Mouse (Mus musculus): ENCODE data around the gene Poc1b. TPM values are rescaled to one million over a fixed set of nuclear protein-coding genes. Genes with fewer than 3 reads are reported as not detected.
A peak's percentile ranks its signal among the peaks of the same experiment; 100 is the strongest.

The Poc1b gene
- total RNA-seq (2014; fragmentation: Nextera tagmentation) (25.5 and 26.6 TPM in 2 replicates), total RNA-seq (2017) (5.1 and 7.2 TPM in 2 replicates)

GRCm38 (mm10) chr10:99106703-99107631 lies at the start of gene Poc1b:
Gene Poc1b, plus strand, starts transcription at chr10:99107036.
- ATAC-seq (replicated peaks; ENCODE audit: low FRiP score, low TSS enrichment, poor library complexity, severe bottlenecking) = peak; percentile 65

- ATAC-seq (replicated peaks; ENCODE audit: low FRiP score, low TSS enrichment, poor library complexity, severe bottlenecking) = no peak
These were observed 46.2 kb upstream of the Poc1b start for GRCm38 (mm10) chr10:99060588-99060987.

GRCm38 (mm10) chr10:99061418-99061817 lies 45.4 kb upstream of the Poc1b start:
- peak; percentile 41; the same call in 1 of the 2 replicates for ATAC-seq (replicated peaks; ENCODE audit: low FRiP score, low TSS enrichment, poor library complexity, severe bottlenecking)

GRCm38 (mm10) chr10:99062546-99062945 lies 44.3 kb upstream of the Poc1b start:
- ATAC-seq (replicated peaks; ENCODE audit: low FRiP score, low TSS enrichment, poor library complexity, severe bottlenecking) = no peak

- no peak for ATAC-seq (replicated peaks; ENCODE audit: low FRiP score, low TSS enrichment, poor library complexity, severe bottlenecking)
These were observed 30.5 kb upstream of the Poc1b start for GRCm38 (mm10) chr10:99076113-99076895.

GRCm38 (mm10) chr10:99078621-99079020 lies 28.2 kb upstream of the Poc1b start:
- no peak for ATAC-seq (replicated peaks; ENCODE audit: low FRiP score, low TSS enrichment, poor library complexity, severe bottlenecking)

DNA sequence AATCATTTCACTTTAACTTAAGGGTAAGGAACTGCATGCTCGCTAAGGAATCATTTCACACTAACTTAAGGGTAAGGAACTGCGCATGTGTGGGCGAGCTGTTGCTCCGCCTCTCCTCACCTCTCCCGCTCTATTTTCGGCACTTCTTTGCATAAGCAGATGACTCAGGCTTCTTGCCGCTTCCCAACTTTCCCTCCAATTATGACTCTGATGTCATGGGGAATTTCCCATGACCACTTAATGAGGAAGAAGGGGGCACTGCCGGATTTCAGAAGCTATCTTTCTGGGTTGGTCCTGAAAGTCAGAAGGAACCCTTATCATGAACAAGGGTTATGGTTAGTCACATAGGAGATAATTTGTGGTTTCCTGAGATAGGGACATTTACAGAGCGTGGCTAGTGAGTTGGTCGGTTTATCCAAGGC lies 25.3 kb upstream of the Poc1b start:
- peak; percentile 45; the same call in 1 of the 2 replicates for ATAC-seq (replicated peaks; ENCODE audit: low FRiP score, low TSS enrichment, poor library complexity, severe bottlenecking)

GRCm38 (mm10) chr10:99083431-99084003 lies 23.3 kb upstream of the Poc1b start:
- no peak for ATAC-seq (replicated peaks; ENCODE audit: low FRiP score, low TSS enrichment, poor library complexity, severe bottlenecking)

DNA sequence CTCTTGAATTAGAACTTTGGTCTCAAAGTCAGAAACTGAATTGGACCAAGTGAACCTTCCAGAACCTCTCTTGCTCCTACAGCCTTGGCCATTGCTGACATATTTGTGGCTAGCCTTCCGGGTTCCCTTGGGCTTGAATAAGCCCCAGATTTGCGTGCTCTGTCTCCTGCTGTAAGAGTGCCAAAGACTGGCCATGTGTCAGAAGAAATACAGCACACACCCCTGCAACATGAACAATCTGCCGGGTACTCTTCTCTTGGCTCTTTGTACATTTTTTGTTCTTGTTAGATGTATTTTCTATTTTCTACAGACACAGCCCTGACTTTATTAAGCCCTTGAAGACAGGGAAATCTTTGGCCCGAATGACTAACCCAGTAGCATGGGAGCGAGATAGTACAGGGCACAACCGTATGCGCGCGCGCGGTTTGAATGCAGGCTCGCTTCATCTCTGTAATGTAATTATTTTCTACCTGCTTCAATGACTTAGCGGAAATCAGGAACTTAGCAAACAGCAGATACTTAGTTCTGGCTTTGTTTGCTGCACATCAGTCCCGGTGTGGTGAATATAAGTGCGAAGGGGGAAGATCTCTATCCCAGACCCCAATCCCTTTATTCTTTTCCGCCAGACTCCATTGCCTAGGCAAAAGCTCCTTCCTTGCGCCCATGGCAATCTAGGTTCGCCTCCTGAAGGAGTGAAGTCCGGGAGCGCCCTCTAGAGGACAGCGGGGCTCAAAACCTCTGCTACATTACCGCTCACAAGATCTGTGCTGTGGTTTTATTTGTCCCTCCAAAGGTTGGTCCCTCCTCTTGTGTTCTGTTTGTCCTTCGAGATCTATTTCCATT lies 22.2 kb upstream of the Poc1b start:
- ATAC-seq (replicated peaks; ENCODE audit: low FRiP score, low TSS enrichment, poor library complexity, severe bottlenecking) = peak; percentile 92

DNA sequence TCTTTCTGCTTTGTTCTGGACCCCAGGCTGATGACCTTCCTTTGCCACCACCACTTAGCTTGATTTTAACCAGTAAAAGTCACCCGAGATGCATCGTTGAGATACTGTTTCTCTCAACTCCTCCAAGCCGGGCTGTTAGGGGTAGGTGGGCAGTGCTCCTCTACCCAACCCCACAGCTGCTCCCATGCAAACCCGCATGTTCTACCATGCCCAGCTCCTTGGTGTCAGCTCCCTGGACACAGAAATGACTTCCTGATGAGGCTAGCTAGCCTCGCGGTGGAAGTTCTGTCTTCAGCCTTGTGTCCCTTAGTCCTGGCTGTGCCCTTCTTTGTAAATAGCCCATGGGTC lies 21.6 kb upstream of the Poc1b start:
- no peak for ATAC-seq (replicated peaks; ENCODE audit: low FRiP score, low TSS enrichment, poor library complexity, severe bottlenecking)

GRCm38 (mm10) chr10:99086029-99086428 lies 20.8 kb upstream of the Poc1b start:
- no peak for ATAC-seq (replicated peaks; ENCODE audit: low FRiP score, low TSS enrichment, poor library complexity, severe bottlenecking)

DNA sequence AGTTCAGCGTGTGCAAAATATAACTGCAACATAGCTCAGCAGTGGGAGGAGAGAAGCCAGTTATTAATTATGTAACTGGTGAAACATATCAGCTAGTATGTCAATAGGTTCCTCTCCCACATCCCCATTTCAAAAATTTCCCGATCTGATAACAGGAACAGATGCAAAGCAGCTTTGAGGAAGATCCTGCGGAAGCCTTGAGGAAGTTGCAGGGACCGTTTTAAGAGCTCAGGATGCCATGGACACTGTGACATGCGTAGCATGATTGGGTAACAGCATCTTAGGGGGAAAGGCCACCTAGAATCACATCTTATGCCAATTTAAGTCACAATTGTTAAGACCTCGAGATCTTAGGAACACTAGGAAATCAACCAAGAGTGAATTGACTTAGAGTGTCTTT lies 16.9 kb upstream of the Poc1b start:
- ATAC-seq (replicated peaks; ENCODE audit: low FRiP score, low TSS enrichment, poor library complexity, severe bottlenecking) = no peak

- ATAC-seq (replicated peaks; ENCODE audit: low FRiP score, low TSS enrichment, poor library complexity, severe bottlenecking) = no peak
These were observed 13.5 kb upstream of the Poc1b start for GRCm38 (mm10) chr10:99093364-99093763.

DNA sequence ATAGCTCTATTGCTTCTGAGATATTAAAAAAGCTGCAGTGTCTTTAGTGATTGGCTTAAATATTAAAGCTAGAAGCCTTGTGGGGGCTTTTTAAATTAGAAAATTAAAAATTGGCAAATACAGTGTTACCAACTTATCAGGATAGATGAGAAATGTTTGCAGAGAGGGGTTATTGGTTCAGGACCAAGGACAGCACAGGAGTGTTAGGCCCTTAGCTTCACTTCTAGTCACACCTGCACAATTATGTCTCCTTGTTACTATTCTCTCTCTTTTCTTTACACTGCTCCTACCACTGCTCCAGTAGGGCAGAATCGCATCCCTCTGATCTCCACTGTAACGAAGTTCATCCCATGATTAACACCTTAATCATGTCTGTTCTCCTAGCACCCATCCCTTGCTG lies 11.7 kb upstream of the Poc1b start:
- peak; percentile 55; the same call in 1 of the 2 replicates for ATAC-seq (replicated peaks; ENCODE audit: low FRiP score, low TSS enrichment, poor library complexity, severe bottlenecking)

DNA sequence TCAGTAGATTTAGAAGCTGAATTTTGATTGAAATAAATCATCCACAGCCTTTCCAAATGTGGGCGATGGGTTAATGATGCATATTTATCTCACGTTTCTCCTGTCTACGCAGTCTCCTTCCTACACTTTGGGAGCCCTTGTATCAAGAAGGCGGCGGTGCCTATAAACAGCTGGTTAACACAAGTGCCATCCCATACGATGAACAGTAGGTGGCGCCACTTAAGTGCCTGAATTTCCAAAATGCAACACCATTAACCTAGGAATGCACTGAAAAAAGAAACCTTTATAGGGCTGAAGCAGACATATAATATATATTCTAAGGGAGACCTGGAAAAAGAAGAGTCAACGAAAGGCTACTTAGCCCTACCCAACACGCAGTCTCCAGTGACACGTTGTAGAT lies 9.5 kb upstream of the Poc1b start:
- peak; percentile 92 for ATAC-seq (replicated peaks; ENCODE audit: low FRiP score, low TSS enrichment, poor library complexity, severe bottlenecking)

DNA sequence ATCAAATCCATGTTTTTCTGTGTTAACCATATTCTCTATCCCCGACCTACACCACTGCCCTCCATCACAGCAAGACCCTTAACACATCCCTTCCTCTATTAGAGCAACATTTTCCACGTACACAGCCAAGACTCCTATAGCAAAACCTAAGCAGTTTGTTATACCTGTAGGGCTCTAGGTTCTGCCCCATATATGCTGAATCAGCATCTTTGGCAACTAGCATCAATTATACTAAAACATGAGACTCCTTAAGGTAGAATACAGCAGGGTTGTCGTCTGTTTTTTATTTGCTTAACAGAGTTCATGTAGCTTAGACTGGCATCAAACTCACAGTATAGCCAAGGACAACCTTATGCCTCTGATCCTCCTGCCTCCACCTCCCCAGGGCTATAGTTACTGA lies 1.3 kb upstream of the Poc1b start:
- no peak for ATAC-seq (replicated peaks; ENCODE audit: low FRiP score, low TSS enrichment, poor library complexity, severe bottlenecking)

DNA sequence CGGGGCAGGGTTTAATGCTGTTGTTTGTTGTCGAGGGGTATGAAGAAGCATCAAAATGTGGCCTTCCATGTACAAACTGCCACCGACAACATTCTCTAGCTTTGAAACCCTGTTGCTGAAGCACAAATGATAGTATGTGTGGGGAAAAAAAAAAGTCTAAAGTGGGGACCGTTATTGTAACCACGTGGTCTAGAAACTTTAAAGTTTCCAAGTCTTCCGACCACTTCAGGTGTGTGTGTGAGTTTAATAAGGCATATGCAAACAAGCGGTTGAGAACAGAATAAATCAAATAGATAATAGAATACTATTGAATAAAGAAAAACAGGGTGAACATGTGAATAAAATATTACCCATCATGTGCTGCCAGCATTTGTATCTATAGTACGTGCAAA lies 529 bp upstream of the Poc1b start:
- peak; percentile 1; the same call in 1 of the 2 replicates for ATAC-seq (replicated peaks; ENCODE audit: low FRiP score, low TSS enrichment, poor library complexity, severe bottlenecking)

DNA sequence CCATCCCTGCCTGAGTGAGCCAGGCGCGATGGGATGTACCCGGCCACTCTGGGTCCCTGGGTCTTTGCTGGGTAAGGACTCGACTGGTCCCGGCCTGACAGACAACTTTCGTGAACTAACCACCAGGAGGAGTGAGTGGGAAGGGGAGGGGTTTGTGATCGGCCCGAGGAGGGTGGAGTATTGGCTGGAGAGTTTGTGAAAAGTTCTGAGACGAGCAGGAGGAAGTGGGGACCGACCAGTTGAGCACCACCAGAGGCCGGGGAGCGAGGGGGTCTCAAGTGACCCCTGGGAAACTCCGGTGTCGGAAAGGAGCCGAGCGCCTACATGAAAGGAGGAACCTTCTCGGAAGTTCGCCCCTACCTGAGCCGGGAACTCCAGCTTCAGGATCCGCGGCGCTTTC lies 1.1 kb downstream of the Poc1b start, which contains the start of gene Galnt4:
Galnt4 (plus strand) TSS at position 196 of the 400 bp plus-strand sequence.
- peak; percentile 93 for ATAC-seq (replicated peaks; ENCODE audit: low FRiP score, low TSS enrichment, poor library complexity, severe bottlenecking)

GRCm38 (mm10) chr10:99108431-99108982 lies 1.7 kb downstream of the Poc1b start:
- ATAC-seq (replicated peaks; ENCODE audit: low FRiP score, low TSS enrichment, poor library complexity, severe bottlenecking) = 0 out of 2 replicates have a peak, but pooled peaks have one; percentile 27
